Mouse (Mus musculus): ENCODE data around the gene Gm21188.
"Not testable (repeated sequence)": the region's sequence is repeated elsewhere in the genome, so short reads cannot be mapped to it uniquely, and the experiment has no call there.

The Gm21188 gene

DNA sequence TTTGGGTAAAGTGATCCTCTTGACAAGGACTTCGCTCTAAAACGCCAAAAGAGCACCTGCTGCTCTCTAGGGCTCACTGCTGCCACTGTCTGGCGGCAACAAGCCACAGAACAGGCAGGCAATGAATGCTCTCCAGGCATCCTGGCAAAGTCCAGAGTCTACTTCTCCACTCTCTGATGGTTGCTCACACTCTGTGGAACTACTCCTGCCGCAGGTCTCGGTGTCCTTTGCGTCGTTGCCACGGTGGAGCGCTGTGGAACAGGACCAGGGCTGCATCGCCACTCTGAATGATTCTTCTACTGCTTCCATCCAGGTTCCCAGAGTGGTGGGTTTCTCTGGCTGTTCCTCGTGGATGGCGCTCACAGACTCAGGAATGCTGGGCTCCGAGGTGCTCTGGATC, 25.6 kb downstream of the Gm21188 start:
- not testable (repeated sequence) for DNase-seq

GRCm38 (mm10) chr13:120025576-120025975, 26.4 kb downstream of the Gm21188 start:
- not testable (repeated sequence) for DNase-seq

- DNase-seq, result not testable (repeated sequence)
These were observed 27.0 kb downstream of the Gm21188 start for GRCm38 (mm10) chr13:120025004-120025403.

- DNase-seq, result not testable (repeated sequence)
These were observed 27.4 kb downstream of the Gm21188 start for GRCm38 (mm10) chr13:120024581-120024980.

GRCm38 (mm10) chr13:120021477-120021876, 30.5 kb downstream of the Gm21188 start:
- DNase-seq, result not testable (repeated sequence)

DNA sequence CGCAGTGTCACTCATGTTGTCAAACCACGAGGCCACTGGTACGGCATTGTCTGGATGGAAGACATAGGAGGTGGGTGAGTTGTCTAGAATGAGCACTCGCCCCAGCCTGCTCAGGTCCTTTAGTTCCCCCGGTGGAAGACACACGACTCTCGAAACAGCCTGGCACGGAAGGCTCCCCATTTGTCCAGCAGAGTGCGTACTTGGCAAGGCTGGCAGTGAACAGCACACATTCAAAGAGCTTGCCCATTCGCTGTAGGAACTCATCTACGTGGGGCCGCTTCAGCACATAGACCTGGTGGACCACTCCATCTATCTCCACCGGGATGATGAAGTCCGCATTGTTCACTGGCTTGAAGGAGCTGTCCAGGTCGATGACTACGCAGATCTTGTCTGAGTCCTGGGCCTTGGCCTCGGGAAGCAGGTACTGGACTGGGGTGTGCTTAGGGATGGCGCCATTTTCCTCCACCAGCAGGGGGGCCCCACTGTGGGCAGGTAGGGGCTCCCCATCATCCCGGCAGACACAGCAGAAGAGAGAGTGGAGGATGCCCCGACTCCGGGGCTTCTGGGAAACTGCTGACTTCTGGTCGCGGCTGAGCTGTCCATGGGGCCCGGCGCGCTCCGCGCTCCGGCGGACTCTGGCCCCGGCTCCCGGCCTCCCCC, 36.5 kb downstream of the Gm21188 start:
- not testable (repeated sequence) for DNase-seq

DNA sequence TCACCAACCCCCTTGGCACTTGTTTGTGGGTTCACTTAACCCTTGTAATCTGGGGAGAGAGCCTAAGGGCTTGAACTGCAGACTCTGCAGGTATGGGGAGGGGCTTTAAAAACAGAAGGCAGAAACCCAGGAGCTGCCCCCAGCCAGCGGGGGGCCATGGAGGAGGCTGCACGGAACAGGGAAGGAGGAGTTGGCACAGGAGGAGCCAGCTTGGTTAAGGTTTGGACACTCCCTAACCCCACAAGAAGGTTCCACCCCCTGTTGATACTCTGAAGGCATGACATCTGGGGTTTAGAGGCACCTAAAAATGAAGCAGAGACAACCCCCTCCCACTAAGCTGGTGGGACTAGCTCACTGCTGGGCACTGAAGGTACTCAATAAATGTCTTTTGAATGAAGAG, 38.0 kb downstream of the Gm21188 start:
- not testable (repeated sequence) for DNase-seq

DNA sequence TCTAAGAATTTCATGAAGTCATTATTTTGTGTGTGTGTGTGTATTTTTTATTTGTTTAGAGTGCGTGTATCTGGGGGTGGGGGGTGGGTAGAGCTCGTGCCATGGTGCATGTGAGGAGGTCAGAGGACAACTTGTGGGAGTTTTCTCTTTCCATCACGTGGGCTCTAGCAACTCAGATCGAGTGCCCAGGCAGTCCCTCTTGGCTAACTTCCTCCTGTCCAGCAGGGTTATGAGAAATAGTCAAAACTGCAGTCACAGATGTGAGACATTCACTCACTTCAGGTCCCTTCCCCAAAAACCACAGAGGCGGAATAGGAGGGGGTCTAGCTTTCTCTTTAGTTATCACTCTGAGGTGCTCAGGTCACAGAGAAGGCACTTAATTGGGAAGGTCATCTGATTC, 38.5 kb downstream of the Gm21188 start:
- DNase-seq, result not testable (repeated sequence)

- DNase-seq, result not testable (repeated sequence)
These were observed 41.9 kb downstream of the Gm21188 start for GRCm38 (mm10) chr13:120010068-120010467.

DNA sequence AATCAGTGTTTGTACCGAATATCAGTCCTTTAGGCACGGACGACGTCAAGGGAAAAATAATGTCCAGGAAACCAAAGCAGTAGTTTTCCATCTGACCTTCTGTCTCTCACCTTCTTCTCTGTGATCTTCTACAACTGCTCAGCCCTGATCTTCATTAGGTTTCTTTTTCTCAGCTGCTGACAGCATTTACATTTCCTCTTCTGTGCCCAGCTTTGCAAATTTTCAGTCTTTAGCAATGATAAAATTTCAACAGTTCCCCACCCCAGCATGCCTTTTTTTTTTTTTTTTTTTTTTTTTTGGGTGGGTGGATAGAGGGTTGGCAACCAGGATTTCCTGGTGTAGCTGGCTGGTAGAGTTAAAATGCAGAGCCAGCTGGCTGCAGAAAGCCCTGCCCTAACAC, 52.8 kb downstream of the Gm21188 start:
- not testable (repeated sequence) for DNase-seq

DNA sequence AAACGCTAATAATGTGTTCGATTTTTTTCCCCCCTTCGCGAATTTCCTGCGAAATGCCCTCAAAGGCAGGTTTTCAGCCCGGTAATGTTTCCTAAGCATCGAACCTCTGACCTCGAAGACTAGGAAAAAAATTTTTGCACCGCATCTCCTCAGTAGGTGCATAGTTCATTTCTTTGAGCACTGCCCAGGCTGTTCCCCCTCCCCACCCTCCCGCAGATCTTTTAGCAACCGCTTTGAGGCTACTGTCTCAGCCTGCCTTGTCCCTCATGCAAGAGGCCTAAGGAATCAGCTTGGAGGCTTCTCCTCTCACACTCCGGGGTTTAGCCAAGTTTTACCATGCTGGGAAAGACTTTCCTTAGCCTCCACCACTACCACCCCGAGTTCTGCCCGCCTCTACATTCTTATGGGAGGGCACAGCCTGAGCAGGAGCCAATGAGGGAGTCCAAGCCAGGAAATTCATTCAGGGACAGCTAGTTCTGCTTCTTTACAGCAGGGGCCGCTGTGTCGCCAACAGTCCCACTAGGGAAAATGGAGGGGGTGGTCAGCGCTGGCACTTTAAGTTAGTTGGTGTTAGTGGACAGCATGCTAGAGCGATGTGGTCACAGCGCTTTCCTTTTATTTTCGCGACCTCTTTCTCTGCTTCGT, 53.4 kb downstream of the Gm21188 start:
- not testable (repeated sequence) for DNase-seq

GRCm38 (mm10) chr13:119991917-119992496, 60.0 kb downstream of the Gm21188 start:
- DNase-seq, result not testable (repeated sequence)

DNA sequence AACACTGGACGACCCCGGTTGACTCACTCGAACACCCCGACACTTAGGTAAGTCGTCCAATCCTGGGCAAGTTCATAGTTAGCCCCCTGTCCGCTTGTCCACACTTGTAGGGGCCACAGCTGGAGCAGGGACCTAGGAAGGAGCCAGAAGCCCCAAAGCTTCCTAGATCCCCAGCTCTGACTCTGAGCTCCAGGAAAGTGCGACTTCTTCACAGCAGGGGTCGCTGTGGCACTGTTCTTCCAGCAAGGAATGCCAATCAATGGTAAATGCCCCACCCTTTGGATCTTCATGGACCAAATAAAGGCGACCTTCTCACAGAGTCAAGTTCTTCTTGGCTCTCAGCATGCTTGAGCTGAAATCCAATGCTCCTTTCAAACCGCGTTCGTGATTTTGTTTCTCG, 60.7 kb downstream of the Gm21188 start:
- DNase-seq, result not testable (repeated sequence)

All from right cerebral cortex, adult 18-20 months (tissue).